Mouse (Mus musculus) embryonic fibroblast, embryonic 13.5 days (primary cell): ENCODE measurements around the gene Wdr27.
"Not testable (repeated sequence)": the region's sequence is repeated elsewhere in the genome, so short reads cannot be mapped to it uniquely, and the experiment has no call there.

ENCODE experiments used
- CTCF ChIP-seq: IDR thresholded peaks from 2 replicates; pipeline ENCODE4 v1.5.1; 2011; ENCODE audit warnings: mild to moderate bottlenecking, control low read depth, low read length, moderate library complexity, borderline replicate concordance; ENCODE audit not compliant: insufficient read depth
- POLR2A ChIP-seq: IDR thresholded peaks from 2 replicates; pipeline ENCODE4 v1.6.1; 2011; ENCODE audit warnings: low read depth, mild to moderate bottlenecking, control low read depth, low read length, moderate library complexity

GRCm38 (mm10) chr17:14960951-14961556 is 18.1 kb upstream of the Wdr27 start, which contains the start of gene Phf10:
- TF ChIP-seq CTCF: not testable (repeated sequence)
- peak; percentile 45; the same call in 1 of the 2 replicates for TF ChIP-seq POLR2A
